Mouse (Mus musculus) CD4-positive, CD25-positive, alpha-beta regulatory T cell, adult 4 months (primary cell): Measurements from ENCODE around the gene Cd93. TPM values are rescaled to one million over a fixed set of nuclear protein-coding genes. Genes with fewer than 3 reads are reported as not detected.

ENCODE experiments used
- ATAC-seq: one replicate; pipeline ENCODE4 v1.8.0; 2017
- polyA plus RNA-seq, 2 experiments: library from polyadenylated mRNA; unstranded; fragments of 100-300 nt; shearing (Covaris generic); gene quantifications; one replicate each; pipeline ENCODE4 v1.2.1; 2017

The Cd93 gene
- polyA plus RNA-seq, result under 1 TPM in 1 of 2 experiments, not detected in 1; 0.13 TPM

DNA sequence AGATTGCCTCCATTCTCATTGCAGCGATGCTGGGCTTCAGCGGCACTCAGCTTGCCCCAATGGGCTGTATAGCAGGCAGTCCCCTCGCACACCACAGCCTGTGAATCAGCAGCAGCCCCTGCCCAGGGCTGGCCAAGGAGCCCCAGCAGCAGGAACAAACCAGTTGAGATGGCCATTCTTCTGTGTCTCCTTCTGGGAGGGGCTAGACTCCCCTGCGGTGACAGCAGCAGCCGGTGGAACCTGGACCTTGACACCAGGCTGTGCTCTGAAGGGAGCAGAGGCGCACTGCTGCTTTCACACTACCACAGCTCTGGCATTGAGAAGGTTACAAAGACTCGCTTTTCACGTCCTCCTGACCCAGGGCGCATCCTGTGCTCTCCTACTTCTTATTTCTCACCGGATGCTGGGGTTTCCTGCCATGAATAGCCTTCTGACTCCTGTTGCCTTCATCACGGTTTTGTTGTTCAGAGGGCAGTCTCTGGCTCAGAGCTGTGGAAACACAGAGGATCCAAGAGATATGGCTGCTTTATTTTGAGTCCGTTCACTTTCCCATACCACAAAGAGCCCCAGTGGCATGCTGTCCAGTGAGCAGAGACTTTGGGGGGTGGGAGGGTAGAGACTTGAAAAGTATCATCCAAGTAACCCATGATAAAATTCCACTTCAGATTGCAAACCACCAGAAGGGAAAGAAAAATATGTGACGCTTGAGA, at the start of gene Cd93:
TSS of gene Cd93 (minus strand) at position 315 of the 710 bp plus-strand sequence.
- no peak for ATAC-seq

DNA sequence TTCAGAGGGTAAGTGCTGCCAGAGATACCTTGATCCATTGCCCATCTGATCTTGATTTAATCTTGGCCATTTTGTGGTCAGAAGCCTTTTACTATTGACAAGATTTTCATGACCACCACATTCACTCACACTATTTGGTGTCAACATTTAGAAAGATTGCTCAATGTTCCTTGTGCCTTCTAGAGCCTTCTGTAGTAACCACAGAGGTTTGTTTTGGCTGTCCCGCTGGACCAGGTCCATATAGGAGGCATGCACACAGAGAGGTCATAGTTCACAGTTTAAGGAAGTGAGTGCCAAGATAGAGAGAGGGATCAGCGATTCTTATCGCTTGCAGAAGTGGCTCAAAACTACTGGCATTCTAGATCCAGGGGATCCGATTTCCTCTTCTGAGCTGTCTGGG, 48.7 kb upstream of the Cd93 start:
- ATAC-seq, result no peak

DNA sequence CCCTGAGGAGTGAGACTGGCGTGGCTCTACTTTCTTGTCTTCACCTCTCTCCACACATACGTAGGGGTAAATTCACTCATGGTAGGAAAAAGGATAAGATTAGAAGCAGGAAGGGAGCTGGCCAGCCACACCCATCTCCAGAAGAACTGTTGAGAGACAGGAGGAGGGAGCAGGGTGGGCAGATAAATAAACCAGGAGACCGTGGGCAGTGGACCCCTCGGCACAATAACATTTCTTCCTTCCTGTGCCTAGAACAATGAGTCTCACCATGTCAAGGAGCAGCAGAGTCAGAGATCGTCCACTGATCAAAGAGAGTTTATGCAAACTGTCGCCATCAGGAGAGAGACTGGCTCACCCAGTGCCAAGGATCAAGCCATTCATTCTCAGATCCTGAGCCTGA, 46.8 kb upstream of the Cd93 start:
- ATAC-seq, result no peak

DNA sequence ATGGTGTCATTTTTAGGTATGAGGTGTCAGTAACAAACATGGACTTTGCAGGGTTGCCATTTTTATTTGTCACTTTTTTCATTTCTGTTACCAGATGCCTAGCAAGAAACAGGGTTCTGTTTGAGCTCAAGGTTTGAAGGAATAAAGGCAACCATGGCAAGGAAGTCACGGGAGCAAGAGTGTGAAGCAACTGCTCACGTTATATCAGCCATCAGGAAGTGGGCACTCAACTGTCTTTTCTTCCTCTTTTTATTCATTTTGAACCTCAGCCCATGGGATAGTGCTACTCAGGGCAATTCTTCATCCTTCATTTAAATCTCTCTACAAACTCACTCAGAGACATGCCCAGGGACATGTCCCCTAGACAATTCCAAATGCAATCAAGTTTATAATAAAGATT, 45.5 kb upstream of the Cd93 start:
- ATAC-seq, result no peak

DNA sequence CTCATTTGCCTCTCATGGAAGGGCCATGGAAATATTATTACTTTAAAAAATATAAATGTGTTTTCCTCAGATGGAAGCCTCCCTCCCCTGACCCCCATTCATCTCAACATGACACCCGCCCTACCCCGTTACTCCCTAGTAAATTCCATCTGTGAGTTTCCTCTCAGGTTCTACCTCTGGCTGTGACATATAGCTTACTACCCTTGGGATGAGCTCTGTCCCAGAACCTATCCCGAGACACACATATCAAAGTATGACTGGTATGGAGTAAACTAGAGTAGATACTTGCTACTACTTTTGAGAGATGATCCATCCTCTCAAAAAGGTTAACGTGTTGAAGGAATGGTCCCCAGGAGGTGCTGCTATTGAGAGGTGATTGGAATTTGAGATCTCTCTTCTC, 42.2 kb upstream of the Cd93 start:
- ATAC-seq, result no peak

DNA sequence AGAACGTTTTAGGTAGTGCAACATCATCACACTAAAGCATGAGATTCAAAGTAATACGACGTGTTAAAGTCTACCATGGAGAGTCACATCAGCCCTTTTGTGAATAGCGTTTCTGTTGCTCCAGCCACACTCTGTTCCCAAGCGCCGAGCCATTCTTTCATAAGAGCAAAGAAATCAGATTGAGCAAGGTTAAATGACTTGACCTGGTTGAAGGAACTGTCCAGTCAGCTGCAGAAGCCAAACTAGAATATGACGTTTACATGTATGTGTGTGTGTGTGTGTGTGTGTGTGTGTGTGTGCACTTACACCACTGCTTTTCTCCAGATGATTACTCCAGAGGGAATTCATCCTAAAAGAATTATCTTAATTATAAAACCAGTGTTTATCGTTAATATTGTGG, 37.0 kb upstream of the Cd93 start:
- no peak for ATAC-seq

DNA sequence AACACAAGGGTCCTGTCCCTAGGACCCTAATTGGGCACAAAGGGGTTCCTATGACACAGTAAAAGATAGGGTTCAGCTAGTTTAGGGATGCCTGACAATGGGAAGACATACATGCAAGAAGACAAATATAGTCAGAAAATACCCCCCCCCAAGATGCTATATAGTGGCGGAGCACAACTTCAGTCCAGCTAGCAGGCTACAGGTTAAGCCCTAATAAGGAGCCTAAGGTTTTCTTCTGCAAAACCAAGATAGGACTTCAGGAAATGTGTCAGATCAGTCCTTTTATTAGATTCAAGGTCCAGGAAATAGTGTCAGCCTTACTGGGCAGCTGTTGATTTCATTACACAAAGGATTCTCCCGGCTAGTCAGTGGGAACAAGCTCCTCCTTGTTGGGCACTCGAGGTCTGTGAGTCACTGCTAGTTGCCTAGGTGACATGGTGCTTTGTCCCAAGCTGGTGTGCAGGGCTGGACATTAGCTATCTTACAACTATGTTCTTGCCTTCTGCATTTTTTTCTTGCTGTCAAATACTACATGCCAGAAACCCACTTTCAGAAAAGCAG, 34.9 kb upstream of the Cd93 start:
- no peak for ATAC-seq

DNA sequence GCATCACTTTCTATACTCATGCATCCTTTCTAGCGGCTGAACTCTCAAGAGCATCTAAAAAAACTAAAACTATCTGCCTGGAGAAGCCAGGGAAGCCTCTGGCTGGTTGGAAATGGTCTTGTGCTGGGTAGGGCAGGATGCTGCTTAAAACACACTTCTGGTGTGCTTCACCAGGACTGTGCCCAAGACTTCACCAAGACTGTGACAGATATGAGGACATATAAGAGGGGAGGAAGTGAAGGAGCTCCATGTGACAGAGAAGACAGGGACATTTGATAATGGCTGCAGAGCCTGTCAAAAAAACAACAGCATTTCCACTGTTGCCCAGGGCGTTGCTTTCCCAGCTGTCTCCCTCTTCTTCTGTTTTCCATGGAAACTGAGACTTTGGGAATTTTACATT, 34.0 kb upstream of the Cd93 start:
- no peak for ATAC-seq

DNA sequence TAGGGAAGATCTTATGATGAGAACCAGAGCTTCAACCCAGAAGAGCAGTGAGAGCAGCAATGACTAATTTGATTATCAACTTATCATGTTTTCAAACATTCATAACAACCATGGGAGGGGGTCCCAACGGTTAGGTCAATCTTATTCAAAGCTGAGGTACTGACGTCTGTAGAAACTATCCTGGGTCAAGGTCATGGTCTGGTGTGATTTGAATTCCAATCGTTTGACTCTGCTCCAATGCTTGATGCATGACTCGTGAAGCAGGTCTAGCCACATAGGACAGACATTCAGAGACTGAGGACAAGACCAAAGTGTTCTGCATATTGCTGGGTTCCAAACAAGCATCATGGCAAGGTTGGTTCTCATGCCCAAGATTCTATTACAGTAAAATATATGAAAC, 33.2 kb upstream of the Cd93 start:
- ATAC-seq, result no peak

DNA sequence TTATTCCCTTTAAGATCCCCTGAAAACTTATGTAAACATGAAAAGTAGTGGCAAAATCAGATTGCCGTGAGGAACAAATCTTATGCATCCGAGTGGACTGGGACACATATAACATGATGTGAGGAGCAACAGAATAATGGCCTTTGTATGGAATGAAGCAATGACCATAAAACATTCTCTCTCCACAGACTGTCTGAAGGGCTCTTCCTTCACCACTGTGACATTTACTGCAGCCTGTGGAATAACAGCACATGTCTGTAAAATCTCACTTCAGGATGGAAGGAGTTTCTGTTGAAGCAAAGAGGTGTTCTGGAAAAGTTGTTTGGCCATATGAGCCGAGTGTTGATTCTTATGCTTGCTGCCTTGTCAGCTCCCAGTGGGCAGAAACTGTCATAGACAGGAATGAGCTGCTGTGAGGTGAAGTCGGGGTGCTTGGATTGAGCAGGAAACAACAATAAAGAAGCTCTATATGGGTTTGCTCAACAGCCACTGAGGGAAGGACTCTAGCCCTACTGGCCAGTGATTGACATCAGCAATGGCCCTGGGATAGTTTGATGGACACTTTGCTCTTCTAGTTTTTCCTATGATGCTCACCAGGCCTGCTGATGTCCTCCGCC, 32.6 kb upstream of the Cd93 start:
- no peak for ATAC-seq

DNA sequence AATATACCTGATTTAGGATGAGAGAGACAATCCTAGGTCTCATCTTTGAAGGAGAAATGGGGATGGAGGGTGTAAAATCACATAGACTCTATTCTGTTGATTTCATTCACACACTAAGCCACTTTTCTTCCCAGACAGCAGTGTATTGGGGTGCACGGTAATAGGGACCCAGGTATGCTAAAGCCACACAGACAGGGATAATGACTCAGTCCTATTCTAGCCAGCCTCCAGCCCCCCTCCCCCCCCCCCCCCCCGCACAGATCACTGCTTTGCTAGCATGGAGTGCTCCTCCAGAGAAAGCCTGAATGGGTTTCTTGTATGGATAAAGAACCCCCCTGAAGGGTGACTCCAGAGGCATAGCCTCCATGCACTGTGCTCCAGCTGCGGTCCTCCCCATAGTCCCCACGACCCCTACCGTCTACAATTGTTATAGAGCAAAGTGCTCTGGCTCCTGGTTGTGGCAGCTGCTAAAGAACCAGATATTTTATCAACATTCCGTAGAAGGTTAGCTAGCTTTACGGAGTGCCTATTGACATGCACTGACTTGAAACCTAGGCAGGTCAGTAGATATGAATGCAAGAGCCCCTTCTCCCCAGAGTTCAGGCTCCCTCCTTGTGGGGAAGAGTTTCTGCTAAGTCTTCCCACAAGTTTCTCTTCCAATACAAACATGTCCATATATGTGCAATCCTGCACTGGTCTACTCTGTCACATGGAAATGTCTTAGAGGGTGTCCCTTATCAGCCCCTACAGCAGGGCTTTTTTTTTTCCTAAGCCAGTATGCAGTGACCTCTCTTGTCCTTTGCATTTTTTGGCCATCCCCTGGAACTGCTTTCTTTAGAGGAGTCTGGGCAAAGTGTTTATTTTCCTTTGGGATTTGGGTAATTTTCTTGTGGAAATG, 26.2 kb upstream of the Cd93 start:
- ATAC-seq, result no peak

DNA sequence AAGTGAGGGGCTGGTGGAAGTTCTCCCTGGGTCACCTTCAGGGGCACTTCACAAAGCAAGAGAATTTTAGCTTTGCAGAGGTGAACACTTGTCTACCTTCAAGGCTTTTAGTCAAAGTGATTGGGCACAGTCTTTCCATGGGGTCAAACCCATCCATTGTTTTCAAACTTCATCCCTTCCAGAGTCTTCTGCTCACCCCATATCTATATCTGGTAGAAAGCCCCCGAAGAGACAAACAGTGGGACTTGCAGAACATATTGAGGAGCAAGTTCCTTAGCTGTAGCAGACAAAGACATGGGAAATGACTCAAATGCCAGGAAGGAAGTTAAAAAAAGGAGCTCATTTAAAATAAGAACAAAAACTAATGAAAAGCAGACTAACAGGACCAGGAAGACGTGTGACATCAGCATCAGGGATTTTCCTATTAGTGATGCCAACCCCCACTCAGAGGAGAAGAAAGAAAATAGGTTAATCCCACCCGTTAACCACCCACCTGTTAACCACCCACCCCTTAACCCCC, 24.6 kb upstream of the Cd93 start:
- ATAC-seq, result no peak

DNA sequence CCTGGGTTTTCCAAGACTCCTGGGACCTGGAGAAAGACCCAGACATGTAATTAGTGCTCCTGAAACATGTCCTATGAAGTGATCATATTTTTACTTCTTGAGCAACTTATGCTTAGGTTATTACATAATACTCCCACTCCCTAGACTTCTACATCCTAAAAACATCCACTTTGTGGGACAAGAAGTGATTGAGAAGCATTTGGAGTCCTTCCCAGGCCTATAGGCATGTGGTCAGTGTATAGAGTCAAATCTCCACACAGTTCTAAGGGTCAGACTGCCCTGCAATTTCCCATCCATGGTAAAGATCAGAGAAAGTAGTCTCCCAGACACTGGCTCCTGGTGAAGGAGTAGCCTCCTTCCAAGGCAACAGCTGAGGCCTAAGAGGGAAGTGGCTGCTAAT, 12.0 kb upstream of the Cd93 start:
- no peak for ATAC-seq

DNA sequence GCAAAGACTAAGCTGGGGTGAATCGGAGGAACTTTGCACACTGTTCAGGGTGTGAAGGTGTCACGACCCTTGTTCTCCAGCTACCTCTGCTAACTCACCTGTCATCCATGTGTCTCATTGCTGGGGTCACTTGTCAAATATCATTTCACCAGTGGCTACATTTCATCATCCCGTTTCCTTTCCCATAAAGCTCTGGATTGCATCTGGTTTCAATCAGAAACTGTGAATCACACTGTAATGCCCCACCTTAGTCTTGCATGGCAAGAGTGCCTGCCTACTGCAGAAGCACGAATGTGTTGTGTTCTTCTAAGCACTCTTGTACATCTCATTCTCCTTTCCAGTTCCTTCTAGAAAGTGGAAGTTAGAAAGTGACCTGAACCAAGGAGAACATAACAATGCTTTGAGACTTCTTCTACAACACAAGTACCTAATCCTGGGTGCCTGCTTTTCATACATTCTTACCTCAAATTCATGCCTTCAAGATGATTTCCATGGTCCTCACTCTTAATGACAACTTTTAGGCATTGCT, 10.7 kb upstream of the Cd93 start:
- ATAC-seq, result no peak

DNA sequence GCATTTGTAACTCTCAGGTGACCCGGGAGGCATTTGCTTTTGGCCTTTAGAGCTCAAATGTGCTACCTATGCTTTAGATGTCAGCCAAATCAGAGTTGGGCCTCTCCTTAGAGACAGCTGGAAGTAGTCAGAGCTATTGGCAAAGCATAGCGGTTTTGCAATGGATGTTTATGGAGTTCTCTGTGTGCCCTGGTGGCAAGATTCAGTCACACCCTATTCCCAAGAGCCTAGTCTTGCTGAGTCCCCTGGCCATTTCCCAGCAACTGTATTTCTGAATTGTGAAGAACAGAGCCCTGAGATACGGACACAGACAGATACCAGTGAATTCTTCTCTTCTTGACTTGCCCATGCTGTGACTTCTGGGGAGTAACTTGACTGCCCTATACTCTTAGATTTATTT, 9.7 kb upstream of the Cd93 start:
- ATAC-seq, result no peak

DNA sequence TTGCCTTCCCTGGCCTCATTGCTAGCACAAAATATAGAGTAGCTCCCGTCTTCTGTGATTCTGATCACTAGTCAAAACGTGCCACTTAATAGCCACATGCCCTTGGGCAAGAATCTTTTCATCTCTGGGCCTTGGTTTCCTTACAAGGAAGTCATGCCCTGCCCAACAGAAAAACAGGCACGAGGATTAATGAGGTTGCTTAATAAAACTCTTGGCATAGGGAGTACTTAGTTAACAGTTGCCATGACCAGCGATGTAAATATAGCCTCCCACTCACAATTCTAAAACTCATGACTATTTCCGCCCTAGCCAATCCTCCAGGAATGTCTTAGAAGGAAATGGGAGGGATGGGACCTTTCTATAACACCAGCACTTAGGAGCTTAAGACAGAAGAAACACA, 8.1 kb upstream of the Cd93 start:
- ATAC-seq, result no peak

DNA sequence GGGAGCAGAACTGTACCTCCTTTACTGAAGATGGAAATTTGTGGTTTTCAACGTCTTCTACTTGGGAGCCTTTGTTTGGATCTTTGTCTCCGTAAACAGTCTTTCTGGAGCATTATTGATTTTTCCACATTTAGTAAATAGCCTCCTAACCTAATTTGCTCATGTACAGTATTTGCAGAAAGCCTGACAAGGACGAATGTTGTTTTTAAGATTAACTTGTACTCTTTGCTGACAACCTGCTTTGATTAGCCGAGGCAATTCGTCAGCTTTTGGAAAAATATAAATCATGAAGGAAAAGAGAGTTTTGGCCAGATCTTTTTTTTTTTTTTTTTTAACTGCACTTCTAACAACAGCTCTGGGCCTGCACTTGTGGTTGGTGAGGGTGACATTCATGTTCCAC, 7.3 kb upstream of the Cd93 start:
- no peak for ATAC-seq

DNA sequence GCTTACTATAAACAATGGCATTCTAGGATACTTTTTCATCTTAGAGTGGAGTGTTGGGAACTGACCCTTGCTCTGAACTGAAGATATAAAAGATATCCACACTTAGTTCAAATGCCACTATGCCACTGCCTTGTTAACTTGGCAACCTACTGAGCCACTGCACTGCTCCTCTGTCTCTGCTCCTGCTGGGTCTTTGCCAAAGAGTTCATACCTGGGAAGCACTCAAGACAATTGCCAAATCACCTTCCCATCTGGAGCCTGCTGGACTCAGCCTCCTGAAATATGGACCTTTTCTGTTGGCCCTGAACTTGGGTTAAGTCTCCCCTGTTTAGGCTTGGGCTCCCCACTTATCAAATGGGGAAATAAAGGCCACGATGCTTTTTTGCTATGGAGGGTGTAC, 6.3 kb upstream of the Cd93 start:
- ATAC-seq, result no peak

DNA sequence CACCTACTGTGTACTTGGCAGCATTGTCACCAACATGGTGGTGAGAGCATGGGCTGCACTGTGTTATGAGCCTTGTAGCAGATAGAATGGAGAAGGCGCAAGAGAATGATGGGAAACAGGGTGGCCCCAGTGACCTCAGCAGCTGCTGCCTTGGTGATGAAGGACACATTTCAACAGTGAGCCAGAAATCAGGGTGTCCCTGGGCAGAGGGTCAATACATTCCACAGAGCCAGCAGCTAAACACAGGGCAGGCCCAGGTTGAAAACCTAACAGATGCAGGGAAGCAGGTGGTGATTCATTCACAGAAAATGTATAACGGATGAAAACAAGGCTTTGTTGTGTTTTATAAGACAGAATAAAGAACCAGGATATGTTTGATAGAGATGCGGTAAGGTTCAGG, 3.1 kb upstream of the Cd93 start:
- ATAC-seq, result no peak

DNA sequence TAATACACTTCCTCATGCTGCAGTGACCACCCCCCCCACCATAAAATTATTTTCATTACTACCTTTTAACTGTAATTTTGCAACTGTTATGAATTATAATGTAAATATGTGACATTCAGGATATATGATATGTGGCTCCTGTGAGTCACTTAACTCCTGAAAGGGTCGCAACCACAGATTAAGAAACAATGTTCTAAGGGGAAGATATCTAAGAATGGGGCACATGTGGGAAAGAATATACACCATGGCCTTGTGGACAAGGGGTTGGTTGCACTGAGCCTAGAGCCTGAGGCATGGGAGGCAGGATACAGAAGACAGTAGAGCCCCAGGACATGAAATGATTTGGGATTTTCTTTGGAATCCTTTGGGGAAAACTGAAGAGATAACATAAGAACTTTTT, 2.3 kb upstream of the Cd93 start:
- no peak for ATAC-seq

DNA sequence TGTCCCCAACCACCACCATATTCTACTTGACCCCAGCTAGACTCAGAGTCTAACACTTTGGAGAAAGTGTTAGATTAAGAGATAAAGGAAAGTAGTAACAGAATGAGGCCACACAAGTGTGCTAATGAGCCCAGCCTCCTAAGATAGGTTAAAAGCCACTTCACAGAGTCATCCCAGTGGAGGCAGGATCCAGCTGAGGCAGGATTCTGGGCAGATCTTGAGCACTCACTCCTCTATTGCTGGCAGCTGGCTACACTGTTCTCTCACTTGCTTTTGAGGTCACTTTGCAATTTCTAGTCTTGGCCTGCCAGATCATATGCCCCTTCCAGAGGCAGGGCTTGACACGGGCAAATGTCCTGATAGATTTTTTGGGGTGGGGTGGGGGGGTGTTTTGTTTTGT, 1.1 kb upstream of the Cd93 start:
- no peak for ATAC-seq

DNA sequence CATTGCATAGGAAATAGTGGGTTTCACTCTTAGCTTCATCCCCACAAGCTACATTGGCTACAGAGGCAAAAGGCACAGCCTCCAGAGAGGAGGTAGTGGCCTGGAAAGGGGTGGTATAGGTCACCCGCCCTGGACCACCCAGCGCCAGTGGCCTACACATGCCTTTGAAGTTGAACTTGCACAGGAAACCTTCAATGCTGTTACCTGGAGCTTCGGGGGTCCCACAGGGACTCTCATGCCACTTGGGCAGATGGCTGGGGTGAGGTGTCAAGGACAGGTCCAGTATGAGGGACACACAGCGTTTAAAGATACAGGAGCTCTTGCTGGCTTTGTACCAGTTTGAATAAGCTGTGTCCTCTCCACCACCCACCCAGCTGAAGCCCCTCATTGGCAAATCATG, 653 bp downstream of the Cd93 start:
- no peak for ATAC-seq

DNA sequence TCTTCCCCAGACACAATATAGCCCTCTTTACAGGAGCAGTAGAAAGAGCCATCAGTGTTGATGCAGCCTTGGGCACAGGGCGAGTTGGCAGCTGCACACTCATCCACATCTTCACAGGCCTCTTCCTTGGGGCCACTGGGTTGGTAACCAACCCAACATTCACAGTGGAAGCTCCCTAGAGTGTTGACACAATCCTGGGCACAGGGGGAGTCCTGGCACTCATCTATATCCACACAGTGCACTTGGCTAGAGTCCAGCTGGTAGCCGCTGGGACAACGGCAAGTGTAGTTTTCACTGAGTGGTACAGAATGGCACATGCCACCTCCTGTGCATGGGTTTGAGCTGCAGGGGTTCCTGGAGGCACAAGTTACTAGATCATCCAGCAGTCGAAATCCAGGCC, 1.2 kb downstream of the Cd93 start:
- no peak for ATAC-seq
